Mouse (Mus musculus): ENCODE measurements around the gene Pfkfb3.

DNA sequence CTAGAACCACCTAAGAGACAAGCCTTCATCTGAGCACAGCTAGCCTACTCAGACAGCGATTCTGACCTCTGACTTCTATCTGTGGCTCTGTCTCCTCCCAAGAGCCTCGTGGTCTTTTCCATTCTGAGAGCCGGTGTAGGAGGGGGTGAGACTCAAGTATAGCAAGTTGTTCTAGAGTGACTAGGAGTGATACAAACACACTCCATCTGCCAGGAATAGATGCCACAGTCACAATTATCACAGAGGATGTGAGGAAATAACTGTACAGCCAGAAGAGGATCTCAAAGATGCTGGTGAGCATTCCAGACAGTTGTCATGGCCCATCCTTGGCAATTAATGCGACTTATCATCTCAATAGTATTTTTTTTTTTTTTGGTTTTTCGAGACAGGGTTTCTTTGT lies 129.6 kb downstream of the Pfkfb3 start:
- TF ChIP-seq POLR2A (IDR thresholded peaks at IDR 0.05; ENCODE audit: extremely low read depth, insufficient read depth, low read length) (no peak), CTCF (IDR thresholded peaks at IDR 0.05; ENCODE audit: low read depth, low read length) (no peak)
